Mouse (Mus musculus) small intestine, adult 2 months (tissue): Measurements from ENCODE around the gene Papss1.

Source experiments
- CTCF ChIP-seq: fragments of 200-500 bp; IDR thresholded peaks from 2 replicates; pipeline ENCODE4 v1.5.1; 2012; ENCODE audit warnings: low read depth, mild to moderate bottlenecking, control low read depth, inconsistent platforms, low read length, moderate library complexity, mixed read lengths; ENCODE audit not compliant: insufficient replicate concordance, insufficient read length; ENCODE audit errors: extremely low read depth
- POLR2A ChIP-seq: fragments of 200-500 bp; IDR thresholded peaks from 2 replicates; pipeline ENCODE4 v1.6.1; 2012; ENCODE audit warnings: low read depth, mild to moderate bottlenecking, control low read depth, inconsistent platforms, low read length, moderate library complexity

DNA sequence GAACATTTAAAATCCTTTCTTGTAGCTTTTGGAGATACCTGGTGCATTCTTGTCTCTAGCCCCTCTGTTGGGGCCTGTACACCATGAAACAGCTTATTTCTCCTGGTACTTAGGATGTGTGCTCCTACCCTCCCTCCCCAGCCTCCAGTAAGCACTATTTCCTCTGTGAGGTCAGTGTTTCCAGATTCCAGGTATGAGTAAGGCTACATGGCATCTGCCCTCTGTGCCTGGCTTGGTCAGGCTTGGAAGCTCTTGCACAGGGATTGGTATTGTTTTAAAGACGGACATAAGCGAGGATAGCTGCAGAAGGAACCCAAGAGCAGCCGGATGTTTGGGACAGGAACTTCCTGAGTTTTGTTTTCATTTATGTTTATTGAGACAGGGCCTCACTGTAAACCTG lies 126.6 kb downstream of the Papss1 start:
- TF ChIP-seq CTCF (no peak), POLR2A (no peak)
